Mouse (Mus musculus): ENCODE data around the gene Pafah1b1. TPM values are rescaled to one million over a fixed set of nuclear protein-coding genes. Genes with fewer than 3 reads are reported as not detected.
A peak's percentile ranks its signal among the peaks of the same experiment; 100 is the strongest.

Pafah1b1 gene
- 103 and 112 TPM in 2 replicates for polyA plus RNA-seq (2014; fragmentation: Nextera tagmentation; extraction: Ambion mirVana)

GRCm38 (mm10) chr11:74724235-74724791 is at the start of gene Pafah1b1:
TSS of gene Pafah1b1 (minus strand) at chr11:74724670.
- Histone ChIP-seq H3K9ac (ENCODE audit: low read length) (peak within 1 kb of the TSS; percentile 97), H3K27me3 (ENCODE audit: control insufficient read depth, insufficient read depth, low read length) (no peaks in the 10 kb centered on the region), H3K9me3 (ENCODE audit: control insufficient read depth, low read length) (no peaks in the 10 kb centered on the region), H3K4me2 (peak within 1 kb of the TSS; percentile 57), H3K36me3 (ENCODE audit: control insufficient read depth, insufficient read depth, low read length) (no peaks in the 10 kb centered on the region), H3K4me1 (ENCODE audit: control insufficient read depth, insufficient read depth, low read length) (peaks cover 15% of the 10 kb centered on the region), H3K4me3 (ENCODE audit: low read depth, low read length) (peak within 1 kb of the TSS; percentile 99), H3K27ac (ENCODE audit: low read depth, low read length) (peak within 1 kb of the TSS; percentile 99)
- ATAC-seq (ENCODE audit: low FRiP score), result peak; percentile 98
- WGBS, result under 1% methylated on average over 40 of the region's 56 CpGs
- peak; percentile 100 for DNase-seq (ENCODE audit: low spot score, missing footprints)

GRCm38 (mm10) chr11:74772386-74772785 is 47.9 kb upstream of the Pafah1b1 start:
- Histone ChIP-seq H3K36me3 (ENCODE audit: control insufficient read depth, insufficient read depth, low read length) (peaks cover 12% of the 10 kb centered on the region; the same call in 1 of the 2 replicates), H3K4me2 (no peak overlapping the region), H3K9me3 (ENCODE audit: control insufficient read depth, low read length) (no peaks in the 10 kb centered on the region), H3K9ac (ENCODE audit: low read length) (no peak overlapping the region), H3K4me1 (ENCODE audit: control insufficient read depth, insufficient read depth, low read length) (peaks cover 7% of the 10 kb centered on the region; the same call in 1 of the 2 replicates), H3K4me3 (ENCODE audit: low read depth, low read length) (no peak overlapping the region), H3K27me3 (ENCODE audit: control insufficient read depth, insufficient read depth, low read length) (no peaks in the 10 kb centered on the region), H3K27ac (ENCODE audit: low read depth, low read length) (no peak overlapping the region)
- 94% methylated on average over 2 of the region's 2 CpGs for WGBS
- ATAC-seq (ENCODE audit: low FRiP score) (no peak), DNase-seq (ENCODE audit: low spot score, missing footprints) (no peak)

- Histone ChIP-seq H3K9ac (ENCODE audit: low read length) (no peak overlapping the region), H3K27ac (ENCODE audit: low read depth, low read length) (no peak overlapping the region), H3K27me3 (ENCODE audit: control insufficient read depth, insufficient read depth, low read length) (no peaks in the 10 kb centered on the region), H3K9me3 (ENCODE audit: control insufficient read depth, low read length) (no peaks in the 10 kb centered on the region), H3K4me3 (ENCODE audit: low read depth, low read length) (peak overlapping the region; percentile 85), H3K4me2 (peak overlapping the region; percentile 63), H3K36me3 (ENCODE audit: control insufficient read depth, insufficient read depth, low read length) (peaks cover 12% of the 10 kb centered on the region; the same call in 1 of the 2 replicates), H3K4me1 (ENCODE audit: control insufficient read depth, insufficient read depth, low read length) (peaks cover 7% of the 10 kb centered on the region; the same call in 1 of the 2 replicates)
- DNase-seq (ENCODE audit: low spot score, missing footprints), result no peak
- WGBS, result 77% methylated on average over 4 of the region's 4 CpGs
- no peak for ATAC-seq (ENCODE audit: low FRiP score)
Measured at GRCm38 (mm10) chr11:74771650-74772049, 47.2 kb upstream of the Pafah1b1 start.

- H3K4me1 ChIP-seq (ENCODE audit: control insufficient read depth, insufficient read depth, low read length), result peaks cover 7% of the 10 kb centered on the region; the same call in 1 of the 2 replicates
- peak overlapping the region; percentile 87 for H3K27ac ChIP-seq (ENCODE audit: low read depth, low read length)
- H3K27me3 ChIP-seq (ENCODE audit: control insufficient read depth, insufficient read depth, low read length), result no peaks in the 10 kb centered on the region
- H3K4me3 ChIP-seq (ENCODE audit: low read depth, low read length), result peak overlapping the region; percentile 85
- WGBS, result 18% methylated on average over 8 of the region's 8 CpGs
- ATAC-seq (ENCODE audit: low FRiP score), result peak; percentile 42
- no peaks in the 10 kb centered on the region for H3K9me3 ChIP-seq (ENCODE audit: control insufficient read depth, low read length)
- peak; percentile 86 for DNase-seq (ENCODE audit: low spot score, missing footprints)
- peak overlapping the region; percentile 63 for H3K4me2 ChIP-seq
- H3K9ac ChIP-seq (ENCODE audit: low read length), result peak overlapping the region; percentile 93
- H3K36me3 ChIP-seq (ENCODE audit: control insufficient read depth, insufficient read depth, low read length), result peaks cover 12% of the 10 kb centered on the region; the same call in 1 of the 2 replicates
Measured at GRCm38 (mm10) chr11:74771234-74771633, 46.8 kb upstream of the Pafah1b1 start.

- peak within 1 kb of the TSS; percentile 93 for H3K9ac ChIP-seq (ENCODE audit: low read length)
- DNase-seq (ENCODE audit: low spot score, missing footprints) (peak; percentile 99), ATAC-seq (ENCODE audit: low FRiP score) (peak; percentile 95)
- no peaks in the 10 kb centered on the region for H3K9me3 ChIP-seq (ENCODE audit: control insufficient read depth, low read length)
- WGBS, result under 1% methylated on average over 43 of the region's 43 CpGs
- H3K27me3 ChIP-seq (ENCODE audit: control insufficient read depth, insufficient read depth, low read length), result no peaks in the 10 kb centered on the region
- peaks cover 7% of the 10 kb centered on the region; the same call in 1 of the 2 replicates for H3K4me1 ChIP-seq (ENCODE audit: control insufficient read depth, insufficient read depth, low read length)
- peaks cover 12% of the 10 kb centered on the region; the same call in 1 of the 2 replicates for H3K36me3 ChIP-seq (ENCODE audit: control insufficient read depth, insufficient read depth, low read length)
- H3K4me2 ChIP-seq, result peak within 1 kb of the TSS; percentile 63
- peak within 1 kb of the TSS; percentile 87 for H3K27ac ChIP-seq (ENCODE audit: low read depth, low read length)
- peak within 1 kb of the TSS; percentile 85 for H3K4me3 ChIP-seq (ENCODE audit: low read depth, low read length)
Measured at GRCm38 (mm10) chr11:74770595-74771207, 46.2 kb upstream of the Pafah1b1 start, which contains the start of gene Mettl16. TSS of gene Mettl16 (plus strand) at chr11:74770830.

GRCm38 (mm10) chr11:74770037-74770436 is 45.6 kb upstream of the Pafah1b1 start:
- 83% methylated on average over 9 of the region's 9 CpGs for WGBS
- H3K27ac ChIP-seq (ENCODE audit: low read depth, low read length), result no peak overlapping the region
- ATAC-seq (ENCODE audit: low FRiP score) (peak; percentile 1; the same call in 1 of the 2 replicates), DNase-seq (ENCODE audit: low spot score, missing footprints) (no peak)
- H3K9ac ChIP-seq (ENCODE audit: low read length), result peak overlapping the region; percentile 93
- peaks cover 12% of the 10 kb centered on the region; the same call in 1 of the 2 replicates for H3K36me3 ChIP-seq (ENCODE audit: control insufficient read depth, insufficient read depth, low read length)
- no peaks in the 10 kb centered on the region for H3K9me3 ChIP-seq (ENCODE audit: control insufficient read depth, low read length)
- peak overlapping the region; percentile 85 for H3K4me3 ChIP-seq (ENCODE audit: low read depth, low read length)
- no peaks in the 10 kb centered on the region for H3K27me3 ChIP-seq (ENCODE audit: control insufficient read depth, insufficient read depth, low read length)
- peak overlapping the region; percentile 63 for H3K4me2 ChIP-seq
- peaks cover 7% of the 10 kb centered on the region; the same call in 1 of the 2 replicates for H3K4me1 ChIP-seq (ENCODE audit: control insufficient read depth, insufficient read depth, low read length)

GRCm38 (mm10) chr11:74768045-74768444 is 43.6 kb upstream of the Pafah1b1 start:
- 35% methylated on average over 6 of the region's 6 CpGs for WGBS
- Histone ChIP-seq H3K4me2 (no peak overlapping the region), H3K9me3 (ENCODE audit: control insufficient read depth, low read length) (no peaks in the 10 kb centered on the region), H3K27ac (ENCODE audit: low read depth, low read length) (no peak overlapping the region), H3K36me3 (ENCODE audit: control insufficient read depth, insufficient read depth, low read length) (no peaks in the 10 kb centered on the region), H3K9ac (ENCODE audit: low read length) (no peak overlapping the region), H3K4me3 (ENCODE audit: low read depth, low read length) (no peak overlapping the region), H3K4me1 (ENCODE audit: control insufficient read depth, insufficient read depth, low read length) (peaks cover 7% of the 10 kb centered on the region; the same call in 1 of the 2 replicates), H3K27me3 (ENCODE audit: control insufficient read depth, insufficient read depth, low read length) (no peaks in the 10 kb centered on the region)
- no peak for ATAC-seq (ENCODE audit: low FRiP score)
- peak; percentile 92 for DNase-seq (ENCODE audit: low spot score, missing footprints)

GRCm38 (mm10) chr11:74767469-74767868 is 43.0 kb upstream of the Pafah1b1 start:
- H3K27ac ChIP-seq (ENCODE audit: low read depth, low read length), result no peak overlapping the region
- no peak for DNase-seq (ENCODE audit: low spot score, missing footprints)
- H3K9ac ChIP-seq (ENCODE audit: low read length), result no peak overlapping the region
- H3K4me2 ChIP-seq, result no peak overlapping the region
- ATAC-seq (ENCODE audit: low FRiP score), result no peak
- no peak overlapping the region for H3K4me3 ChIP-seq (ENCODE audit: low read depth, low read length)
- no peaks in the 10 kb centered on the region for H3K36me3 ChIP-seq (ENCODE audit: control insufficient read depth, insufficient read depth, low read length)
- H3K4me1 ChIP-seq (ENCODE audit: control insufficient read depth, insufficient read depth, low read length), result peaks cover 7% of the 10 kb centered on the region; the same call in 1 of the 2 replicates
- no peaks in the 10 kb centered on the region for H3K27me3 ChIP-seq (ENCODE audit: control insufficient read depth, insufficient read depth, low read length)
- H3K9me3 ChIP-seq (ENCODE audit: control insufficient read depth, low read length), result no peaks in the 10 kb centered on the region
- WGBS, result 85% methylated on average over 4 of the region's 4 CpGs

Data from midbrain, embryonic 11.5 days (tissue).